Mouse (Mus musculus) cortical plate, adult 2 months (tissue): ENCODE measurements around the gene Tmem138.

Experiments used
- CTCF ChIP-seq: fragments of 200-500 bp; IDR thresholded peaks from 2 replicates; pipeline ENCODE4 v1.5.1; 2011; ENCODE audit warnings: mild to moderate bottlenecking, control low read depth, low read length; ENCODE audit not compliant: insufficient read depth; ENCODE audit errors: extremely low read depth
- POLR2A ChIP-seq: fragments of 200-500 bp; IDR thresholded peaks from 2 replicates; pipeline ENCODE4 v1.6.1; 2011; ENCODE audit warnings: mild to moderate bottlenecking, low read length, control low read depth; ENCODE audit not compliant: insufficient read depth; ENCODE audit errors: extremely low read depth

GRCm38 (mm10) chr19:10608573-10609240 lies 31.5 kb upstream of the Tmem138 start:
- no peak for TF ChIP-seq POLR2A
- TF ChIP-seq CTCF, result no peak
